Mouse (Mus musculus) layer of hippocampus, postnatal 10 days (tissue): Measurements from ENCODE around the gene Tas2r125. TPM values are rescaled to one million over a fixed set of nuclear protein-coding genes. Genes with fewer than 3 reads are reported as not detected.
"Not testable (repeated sequence)": the region's sequence is repeated elsewhere in the genome, so short reads cannot be mapped to it uniquely, and the experiment has no call there.

ENCODE experiments used
- DNase-seq, 2 experiments: peaks; one replicate each; pipeline ENCODE4 v3.0.0; 2021; ENCODE audit warnings: low spot score in 2 of 2
- long read RNA-seq: library from polyadenylated mRNA; stranded (forward); transcript quantifications from one replicate; pipeline ENCODE4 v2.0.0, GENCODE M21; 2023
- total RNA-seq, 2 experiments: library from RNA; stranded (reverse); gene quantifications; 2 replicates each; pipeline ENCODE4 v1.2.3; 2021

Gene Tas2r125
- not detected for total RNA-seq
- long read RNA-seq: 0 reads

DNA sequence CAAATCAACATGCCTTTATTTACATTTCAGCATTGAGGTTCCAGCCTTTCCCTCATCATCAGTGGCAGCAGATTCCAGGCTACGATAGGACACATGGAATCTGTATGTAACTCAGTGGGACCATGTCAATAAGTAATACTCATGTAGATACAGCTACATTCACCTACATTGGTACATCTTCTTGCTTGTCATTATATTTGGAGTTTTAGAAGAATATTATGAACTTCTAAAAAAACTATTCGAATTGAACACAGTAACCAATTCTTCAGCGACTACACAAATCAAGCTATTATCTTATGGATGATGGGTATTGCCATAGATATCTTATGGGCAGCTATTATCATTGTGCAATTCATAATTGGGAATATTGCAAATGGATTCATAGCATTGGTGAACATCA, at the start of gene Tas2r125:
Gene Tas2r125 (plus strand): TSS at position 301 of the 400 bp plus-strand sequence.
- DNase-seq: no peak

DNA sequence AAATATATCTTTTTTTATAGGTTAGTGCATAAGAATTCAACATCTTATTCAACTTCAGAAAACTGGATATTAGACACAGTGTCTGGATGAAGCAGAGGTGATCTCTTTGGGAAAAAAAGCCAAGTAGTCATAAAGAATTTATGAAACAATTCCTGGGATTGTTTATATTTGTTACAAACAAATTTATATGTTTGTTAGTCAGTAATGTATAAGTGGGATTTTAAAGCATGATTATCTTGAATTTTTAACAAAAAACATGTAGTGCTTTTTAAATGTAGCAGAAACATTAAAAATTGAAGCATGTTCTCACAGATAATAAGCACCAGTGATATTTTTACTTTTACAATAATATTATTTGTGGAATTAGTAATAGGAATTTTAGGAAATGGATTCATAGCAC, 41.7 kb upstream of the Tas2r125 start, which contains the start of gene Tas2r110:
Gene Tas2r110 (plus strand): TSS at position 301 of the 400 bp plus-strand sequence.
- DNase-seq: no peak

DNA sequence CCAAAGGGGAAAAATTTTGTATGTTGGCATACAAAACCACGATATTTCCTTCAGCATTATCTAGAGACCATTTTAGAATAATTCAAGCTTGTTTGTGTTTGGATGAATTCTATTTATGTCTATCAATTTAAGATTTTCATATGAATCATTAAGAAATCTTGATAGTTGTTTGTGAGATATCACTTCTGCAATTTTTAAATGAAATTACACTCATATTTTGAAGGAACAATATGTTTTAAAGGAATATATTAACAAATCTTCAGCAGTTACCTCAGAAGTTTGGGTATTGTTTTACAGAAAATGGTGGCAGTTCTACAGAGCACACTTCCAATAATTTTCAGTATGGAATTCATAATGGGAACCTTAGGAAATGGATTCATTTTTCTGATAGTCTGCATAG, 16.7 kb upstream of the Tas2r125 start, which contains the start of gene Tas2r113:
Gene Tas2r113 (plus strand): TSS at position 301 of the 400 bp plus-strand sequence.
- no peak for DNase-seq

DNA sequence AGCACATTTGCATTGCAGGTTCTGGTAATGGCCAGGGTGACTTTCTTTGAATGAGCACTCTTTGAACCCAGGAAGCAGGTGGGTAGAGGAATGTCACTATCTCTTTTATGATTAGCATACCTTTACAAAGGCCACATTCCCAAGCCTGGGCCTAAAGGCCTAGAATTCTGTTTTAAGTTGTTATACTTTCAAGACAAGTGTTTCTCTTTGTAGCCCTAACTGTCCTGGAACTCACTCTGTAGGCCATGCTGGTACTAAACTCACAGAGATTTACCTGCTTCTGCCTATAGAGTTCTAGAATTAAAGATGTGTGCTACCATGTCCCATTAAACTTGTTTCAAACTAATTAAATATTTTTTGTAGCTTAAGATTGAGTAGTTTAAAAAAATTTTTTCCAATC, 31.9 kb downstream of the Tas2r125 start:
- DNase-seq: not testable (repeated sequence)

DNA sequence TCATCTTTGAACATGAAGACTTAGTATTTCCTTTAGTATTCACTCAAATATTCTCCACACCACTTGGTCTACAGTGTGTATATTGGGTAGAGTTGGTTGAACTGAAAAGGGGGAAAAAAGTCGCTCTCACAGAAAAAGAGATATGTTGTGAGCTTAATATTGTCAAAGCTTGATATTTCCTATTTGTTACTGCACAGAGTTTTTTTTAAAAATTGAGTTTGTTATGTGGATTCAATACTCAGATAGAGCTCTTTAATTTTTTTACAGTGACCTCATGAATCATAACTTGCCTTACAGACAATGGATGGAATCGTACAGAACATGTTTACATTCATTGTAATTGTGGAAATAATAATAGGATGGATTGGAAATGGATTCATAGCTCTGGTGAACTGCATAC, 41.4 kb downstream of the Tas2r125 start, which contains the start of gene Tas2r129:
Gene Tas2r129 (plus strand): TSS at position 301 of the 400 bp plus-strand sequence.
- no peak for DNase-seq

DNA sequence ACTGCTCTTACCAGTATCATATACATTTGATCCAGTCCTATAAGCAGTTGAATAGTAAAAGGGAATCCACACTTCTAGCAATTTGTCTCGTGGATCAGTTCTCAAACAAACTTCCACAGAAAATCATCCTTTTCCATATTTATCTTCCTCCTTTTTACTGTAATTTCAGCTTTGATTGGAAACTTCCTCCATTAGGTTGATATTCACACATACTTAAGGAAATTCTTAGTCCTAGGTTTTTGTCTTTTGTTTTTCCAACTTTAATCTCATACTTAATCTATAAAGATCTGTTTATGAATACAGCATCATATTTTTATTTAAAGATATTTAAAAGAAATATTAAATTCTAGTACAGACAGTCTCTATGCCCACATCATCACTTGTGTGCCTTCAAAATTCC, 48.4 kb downstream of the Tas2r125 start, which contains the start of gene Tas2r131:
Gene Tas2r131 (minus strand): TSS at position 101 of the 400 bp plus-strand sequence.
- DNase-seq: no peak

Other genes starting within 250 kb of the Tas2r125 start
- gene Tas2r121, start 208.6 kb upstream of the Tas2r125 start, total RNA-seq: not detected
- not detected for gene Tas2r122, start 197.7 kb upstream of the Tas2r125 start, total RNA-seq
- gene Tas2r115, start 171.6 kb upstream of the Tas2r125 start, total RNA-seq: not detected
- gene Tas2r124, start 154.9 kb upstream of the Tas2r125 start, total RNA-seq: not detected
- not detected for gene Tas2r102, start 147.5 kb upstream of the Tas2r125 start, total RNA-seq
- gene Tas2r136, start 131.5 kb upstream of the Tas2r125 start, total RNA-seq: not detected
- not detected for gene Tas2r117, start 106.8 kb upstream of the Tas2r125 start, total RNA-seq
- not detected for gene Tas2r123, start 62.5 kb upstream of the Tas2r125 start, total RNA-seq
- gene Tas2r116, start 54.2 kb upstream of the Tas2r125 start, total RNA-seq: not detected
- not detected for gene Tas2r110, start 41.6 kb upstream of the Tas2r125 start, total RNA-seq
- not detected for gene Tas2r113, start 16.6 kb upstream of the Tas2r125 start, total RNA-seq
- not detected for gene Tas2r129, start 41.5 kb downstream of the Tas2r125 start, total RNA-seq
- gene Tas2r131, start 48.3 kb downstream of the Tas2r125 start, total RNA-seq: not detected
- not detected for gene Tas2r109, start 71.3 kb downstream of the Tas2r125 start, total RNA-seq
- not detected for gene Tas2r103, start 127.5 kb downstream of the Tas2r125 start, total RNA-seq
- gene Tas2r140, start 146.2 kb downstream of the Tas2r125 start, total RNA-seq: not detected
- 10 to 100 TPM; 60.8 to 63.8 TPM for gene Smim10l1, start 195.3 kb downstream of the Tas2r125 start, total RNA-seq